ENCODE assay signal across 8 mouse cellular contexts in the genomic region with DNA sequence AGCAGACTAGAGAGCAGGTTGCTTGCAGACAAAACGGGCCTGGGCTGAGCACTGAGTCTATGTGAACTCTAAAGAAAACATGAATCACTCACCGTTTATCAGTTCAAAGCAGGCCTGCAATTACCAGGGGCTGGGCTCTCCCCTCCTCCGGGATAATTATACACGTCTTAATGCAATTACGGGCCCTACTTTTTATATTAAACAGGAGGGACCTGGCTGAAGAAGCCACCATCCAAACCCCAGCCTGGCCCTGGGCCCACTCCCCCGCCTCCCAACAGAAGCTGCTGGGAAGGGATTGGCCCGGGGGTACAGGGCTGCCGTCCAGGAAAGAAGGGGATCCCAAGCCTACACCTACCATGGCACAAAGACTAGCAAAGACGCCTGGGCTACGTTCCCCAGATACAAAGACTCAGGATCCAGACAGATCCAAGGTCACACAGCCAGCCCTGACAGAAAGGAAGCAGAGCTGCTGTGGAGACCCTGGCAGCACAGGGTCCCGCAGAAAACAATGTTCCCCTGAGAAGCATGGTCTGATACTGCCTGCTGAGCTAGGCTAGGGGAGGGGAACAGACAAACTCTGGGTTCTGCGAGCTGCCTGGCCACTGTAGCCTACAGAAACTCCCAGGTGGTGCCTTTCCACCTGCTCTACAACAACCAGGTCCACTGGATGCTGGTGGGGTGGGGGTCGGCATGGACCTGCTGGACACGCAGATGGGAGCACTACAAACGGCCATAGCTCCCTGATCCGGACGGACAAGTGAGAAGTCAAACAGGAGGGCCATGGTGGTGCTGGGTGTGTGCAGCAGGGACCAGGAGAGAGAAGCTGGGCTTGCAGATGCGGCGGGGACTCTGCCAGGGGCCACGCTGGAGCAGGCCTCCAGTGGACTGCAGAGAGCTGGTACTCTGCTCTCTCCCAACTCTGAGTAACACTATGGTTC. TPM values are rescaled to one million over a fixed set of nuclear protein-coding genes. Genes with fewer than 3 reads are reported as not detected.
DNase-seq lines count a peak whose midpoint lies in the region; ATAC-seq and TF ChIP-seq lines count a peak whose summit lies in the region.

No protein-coding gene starts in this region.

- peaks cover 42% of the 10 kb centered on the region for H3K4me1 ChIP-seq in kidney, embryonic 15.5 days
- H3K4me1 ChIP-seq in brown adipose tissue, adult 24 weeks (ENCODE audit: control insufficient read depth, insufficient read depth, insufficient read length, low read length) = peaks cover 24% of the 10 kb centered on the region
- H3K4me1 ChIP-seq in forebrain, postnatal 0 days (ENCODE audit: insufficient read depth) = peaks cover 31% of the 10 kb centered on the region
- peaks cover 41% of the 10 kb centered on the region for H3K4me1 ChIP-seq in liver, embryonic 13.5 days (replicated peaks)
- H3K4me1 ChIP-seq in thymus, adult 2 months (replicated peaks; ENCODE audit: control insufficient read depth, insufficient read depth, low read length) = peaks cover 19% of the 10 kb centered on the region

- peaks cover 14% of the 10 kb centered on the region for H3K36me3 ChIP-seq in kidney, embryonic 15.5 days
- peaks cover 14% of the 10 kb centered on the region; the same call in 1 of the 2 replicates for H3K36me3 ChIP-seq in forebrain, postnatal 0 days (ENCODE audit: insufficient read depth)
- H3K36me3 ChIP-seq in liver, embryonic 13.5 days = peaks cover 2% of the 10 kb centered on the region; the same call in 1 of the 2 replicates
- H3K36me3 ChIP-seq in thymus, adult 2 months (ENCODE audit: control insufficient read depth, insufficient read depth, low read length) = no peaks in the 10 kb centered on the region

- no peak for TF ChIP-seq CTCF in forebrain, postnatal 0 days (IDR thresholded peaks at IDR 0.05; ENCODE audit: low read depth)
- TF ChIP-seq CTCF in thymus, adult 2 months (IDR thresholded peaks at IDR 0.05; ENCODE audit: borderline replicate concordance, control insufficient read depth, extremely low read depth, insufficient read depth, low read length, poor library complexity) = no peak

- TF ChIP-seq POLR2A in thymus, adult 2 months (IDR thresholded peaks at IDR 0.05; ENCODE audit: control insufficient read depth, extremely low read depth, insufficient read depth, low read length, poor library complexity) = no peak

- no peak for DNase-seq in kidney, adult 9 months
- DNase-seq in forebrain, postnatal 0 days = no peak
- peak; percentile 22 for DNase-seq in liver, embryonic 13.5 days
- no peak for DNase-seq in thymus, adult 2 months
- DNase-seq in layer of hippocampus, adult 9-11 months = no peak
- no peak for DNase-seq in ovary, postnatal 10 days (ENCODE audit: low spot score)

- peaks cover 9% of the 10 kb centered on the region for H3K27me3 ChIP-seq in kidney, embryonic 15.5 days
- H3K27me3 ChIP-seq in forebrain, postnatal 0 days (ENCODE audit: insufficient read depth, low read length) = no peaks in the 10 kb centered on the region
- peaks cover 42% of the 10 kb centered on the region for H3K27me3 ChIP-seq in liver, embryonic 13.5 days
- H3K27me3 ChIP-seq in thymus, adult 2 months (ENCODE audit: control insufficient read depth, insufficient read depth, low read length) = no peaks in the 10 kb centered on the region; the same call in 1 of the 2 replicates

- H3K9ac ChIP-seq in kidney, embryonic 15.5 days = peak overlapping the region; percentile 93
- peak overlapping the region; percentile 78 for H3K9ac ChIP-seq in forebrain, postnatal 0 days
- no peak overlapping the region for H3K9ac ChIP-seq in liver, embryonic 13.5 days

- H3K9me3 ChIP-seq in kidney, embryonic 15.5 days (replicated peaks) = no peaks in the 10 kb centered on the region
- H3K9me3 ChIP-seq in forebrain, postnatal 0 days (ENCODE audit: low read length) = no peaks in the 10 kb centered on the region
- no peaks in the 10 kb centered on the region for H3K9me3 ChIP-seq in liver, embryonic 13.5 days (replicated peaks)

- H3K27ac ChIP-seq in kidney, embryonic 15.5 days = 0 out of 2 replicates have a peak overlapping the region, but pooled peaks have one; percentile 1
- no peak overlapping the region for H3K27ac ChIP-seq in brown adipose tissue, adult 24 weeks (replicated peaks; ENCODE audit: low read depth, low read length)
- H3K27ac ChIP-seq in forebrain, postnatal 0 days (ENCODE audit: low read depth, low read length) = no peak overlapping the region
- H3K27ac ChIP-seq in liver, embryonic 13.5 days = no peak overlapping the region
- H3K27ac ChIP-seq in thymus, adult 2 months (ENCODE audit: control insufficient read depth, insufficient read depth, low read length) = no peak overlapping the region

- H3K4me2 ChIP-seq in kidney, embryonic 15.5 days = peak overlapping the region; percentile 94
- H3K4me2 ChIP-seq in forebrain, postnatal 0 days (ENCODE audit: low read depth) = peak overlapping the region; percentile 99
- 0 out of 2 replicates have a peak overlapping the region, but pooled peaks have one; percentile 6 for H3K4me2 ChIP-seq in liver, embryonic 13.5 days

- WGBS in kidney, embryonic 15.5 days = 51% methylated on average over 20 of the region's 20 CpGs
- WGBS in forebrain, postnatal 0 days = 32% methylated on average over 20 of the region's 20 CpGs
- WGBS in liver, embryonic 13.5 days (ENCODE audit: insufficient replicate concordance) = 65% methylated on average over 20 of the region's 20 CpGs
- 92% methylated on average over 20 of the region's 20 CpGs for WGBS in thymus, adult 2 months

- no peak for ATAC-seq in kidney, embryonic 15.5 days (replicated peaks; ENCODE audit: low FRiP score)
- no peak for ATAC-seq in forebrain, postnatal 0 days
- ATAC-seq in liver, embryonic 13.5 days (ENCODE audit: low read depth) = no peak

- H3K4me3 ChIP-seq in kidney, embryonic 15.5 days (replicated peaks) = peak overlapping the region; percentile 74
- peak overlapping the region; percentile 98 for H3K4me3 ChIP-seq in brown adipose tissue, adult 24 weeks (ENCODE audit: insufficient read depth, low read depth, low read length)
- H3K4me3 ChIP-seq in forebrain, postnatal 0 days (ENCODE audit: low read depth, low read length) = peak overlapping the region; percentile 89
- H3K4me3 ChIP-seq in liver, embryonic 13.5 days (replicated peaks) = no peak overlapping the region
- no peak overlapping the region for H3K4me3 ChIP-seq in thymus, adult 2 months (ENCODE audit: control insufficient read depth, insufficient read depth, low read length)

RNA-seq across cellular contexts. Expression of a gene that starts 2.4 kb away (rescaled TPM):
- 21.4 and 24.8 TPM in 2 replicates for polyA plus RNA-seq in kidney, embryonic 15.5 days (2015; fragmentation: Nextera tagmentation; extraction: Ambion mirVana)
- 27.1 and 34.3 TPM in 2 replicates for polyA plus RNA-seq in brown adipose tissue, adult 24 weeks (2012; ENCODE audit: insufficient read depth, insufficient read length, missing spikeins)
- 78.2 and 111 TPM in 2 replicates for total RNA-seq in forebrain, postnatal 0 days (2014; rRNA removed)
- 20.3 and 42.1 TPM in 2 replicates for polyA plus RNA-seq in forebrain, postnatal 0 days (2015; fragmentation: Nextera tagmentation; extraction: Ambion mirVana)
- 1.8 and 2.5 TPM in 2 replicates for polyA plus RNA-seq in liver, embryonic 13.5 days (2015; fragmentation: Nextera tagmentation; extraction: Ambion mirVana)
- 49.1 and 51.5 TPM in 2 replicates for polyA plus RNA-seq in thymus, adult 2 months (2012; rRNA removed)

Comparison
In these comparisons a context has a peak if more than half of its experiments do, and no peak if none do; other contexts are left out.
1. H3K4me2 ChIP-seq: peak in every context shown above with its lines; median percentile 99 in forebrain, postnatal 0 days; 94 in kidney, embryonic 15.5 days; 6 in liver, embryonic 13.5 days.
2. H3K4me3 ChIP-seq: peak in kidney, embryonic 15.5 days (single experiment), brown adipose tissue, adult 24 weeks (single experiment) and forebrain, postnatal 0 days (single experiment); none in liver, embryonic 13.5 days (single experiment) and thymus, adult 2 months (single experiment).